20 mouse cellular contexts compared by ENCODE assay signal in genomic region chr14:121694706-121695105, GRCm38 (mm10).
"Had no signal": no experiment of that assay in that cellular context is flagged by ENCODE, and none has a peak within 500 bp of the region (broad histone marks: within the 10 kb centered on the region; RNA-seq: fewer than 3 reads in every experiment).

No protein-coding gene starts in this region.

- H3K36me3 ChIP-seq: kidney, embryonic 15.5 days; limb, embryonic 10.5 days; limb, embryonic 13.5 days; liver, embryonic 12.5 days; liver, embryonic 15.5 days; midbrain, embryonic 13.5 days; neural tube, embryonic 13.5 days; stomach, embryonic 15.5 days had no signal

- H3K9ac ChIP-seq: kidney, embryonic 15.5 days; limb, embryonic 13.5 days; liver, embryonic 12.5 days; liver, embryonic 15.5 days; midbrain, embryonic 13.5 days; neural tube, embryonic 13.5 days; stomach, embryonic 15.5 days had no signal

- ATAC-seq: liver, embryonic 12.5 days; midbrain, embryonic 13.5 days; midbrain, embryonic 16.5 days had no signal

- H3K9me3 ChIP-seq: kidney, embryonic 15.5 days; limb, embryonic 10.5 days; limb, embryonic 13.5 days; liver, embryonic 12.5 days; liver, embryonic 15.5 days; midbrain, embryonic 13.5 days; neural tube, embryonic 13.5 days; stomach, embryonic 15.5 days had no signal

- H3K4me1 ChIP-seq: liver, embryonic 15.5 days had no signal

- H3K4me3 ChIP-seq: kidney, embryonic 15.5 days; limb, embryonic 10.5 days; limb, embryonic 13.5 days; liver, embryonic 12.5 days; liver, embryonic 15.5 days; midbrain, embryonic 13.5 days; myocyte; neural tube, embryonic 13.5 days; stomach, embryonic 15.5 days had no signal

- DNase-seq: kidney, postnatal 10 days; kidney, postnatal 36 days; liver; lung, adult 18-20 months; lung, postnatal 14 days; retina, postnatal 1 day; right cerebral cortex, postnatal 25 days; spleen, adult 18-20 months; thymus, postnatal 25 days had no signal

- H3K4me2 ChIP-seq: kidney, embryonic 15.5 days; limb, embryonic 13.5 days; liver, embryonic 12.5 days; liver, embryonic 15.5 days; midbrain, embryonic 13.5 days; neural tube, embryonic 13.5 days; stomach, embryonic 15.5 days had no signal

- H3K27me3 ChIP-seq: kidney, embryonic 15.5 days; midbrain, embryonic 13.5 days; stomach, embryonic 15.5 days had no signal

- H3K27ac ChIP-seq: kidney, embryonic 15.5 days; limb, embryonic 10.5 days; limb, embryonic 13.5 days; liver, embryonic 12.5 days; liver, embryonic 15.5 days; macrophage; midbrain, embryonic 13.5 days; neural tube, embryonic 13.5 days; stomach, embryonic 15.5 days had no signal
